Mouse (Mus musculus) CH12.LX (cell line): Measurements from ENCODE around the gene Gm4305. TPM values are rescaled to one million over a fixed set of nuclear protein-coding genes. Genes with fewer than 3 reads are reported as not detected.
"Not testable (repeated sequence)": the region's sequence is repeated elsewhere in the genome, so short reads cannot be mapped to it uniquely, and the experiment has no call there.

Experiments
- DNase-seq: peaks from one replicate; pipeline ENCODE4 v3.0.0-alpha.2; 2013; ENCODE audit errors: extremely low read depth
- H3K27ac ChIP-seq: 2 replicates; pipeline ENCODE4 v1.5.1; 2012; ENCODE audit warnings: low read depth, mild to moderate bottlenecking, control low read depth, moderate library complexity; ENCODE audit not compliant: insufficient read depth
- H3K27me3 ChIP-seq: replicated peaks from 2 replicates; pipeline ENCODE3; 2012; ENCODE audit warnings: inconsistent platforms
- H3K36me3 ChIP-seq, 2 experiments: replicated peaks in 1 of 2; 2 replicates each; pipeline versions ENCODE3 to v1.6.1; 2012; ENCODE audit warnings: inconsistent platforms in 1 of 2, low read length in 1 of 2, mild to moderate bottlenecking in 1 of 2, mixed read lengths in 1 of 2, moderate library complexity in 1 of 2; ENCODE audit not compliant: control insufficient read depth in 1 of 2, insufficient read depth in 1 of 2
- H3K4me1 ChIP-seq, 2 experiments: 2 replicates each; pipeline ENCODE4 v1.6.1; 2012; ENCODE audit warnings: inconsistent platforms in 1 of 2, moderate library complexity in 1 of 2; ENCODE audit not compliant: insufficient read depth in 2 of 2, control insufficient read depth in 1 of 2
- H3K4me2 ChIP-seq: 2 replicates; pipeline ENCODE4 v1.6.1; 2012; ENCODE audit warnings: low read depth, mild to moderate bottlenecking, control low read depth; ENCODE audit not compliant: poor library complexity, insufficient read depth, severe bottlenecking
- H3K4me3 ChIP-seq, 3 experiments: fragments of 150-350 bp in 1 of 3; sonication (generic) in 1 of 3; replicated peaks in 1 of 3; 2 replicates each; pipeline versions ENCODE3 to v1.5.1; 2011 to 2012; ENCODE audit warnings: low read depth in 2 of 3, low read length in 2 of 3, mild to moderate bottlenecking in 2 of 3, moderate library complexity in 2 of 3, control low read depth in 1 of 3, improper control_type of control experiment in 1 of 3, inconsistent platforms in 1 of 3, mixed read lengths in 1 of 3; ENCODE audit not compliant: poor library complexity in 1 of 3
- H3K79me2 ChIP-seq: replicated peaks from 2 replicates; pipeline ENCODE4 v1.6.1; 2012; ENCODE audit warnings: mild to moderate bottlenecking, moderate library complexity; ENCODE audit not compliant: control insufficient read depth, poor library complexity, insufficient read depth, severe bottlenecking; ENCODE audit errors: extremely low read depth
- H3K9ac ChIP-seq: 2 replicates; pipeline ENCODE4 v1.6.1; 2012; ENCODE audit warnings: low read depth, mild to moderate bottlenecking, control low read depth, moderate library complexity; ENCODE audit not compliant: insufficient read depth
- H3K9me3 ChIP-seq: replicated peaks from 2 replicates; pipeline ENCODE3; 2012; ENCODE audit warnings: low read length, inconsistent platforms, mixed read lengths
- dilution Hi-C: fragments of 300-500 bp; cut with MboI; formaldehyde crosslinking; loops from 2 replicates; pipeline ENCODE4 v1.14.3; 2020; ENCODE audit warnings: low sequenced_read_pairs; ENCODE audit not compliant: extremely low pct_unique_long_range_greater_than_20kb, extremely low pct_ligation_motif_present
- in situ Hi-C: fragments of 300-500 bp; cut with MboI; formaldehyde crosslinking; loops from 3 replicates; pipeline ENCODE4 v1.14.3; 2019; ENCODE audit warnings: low sequenced_read_pairs, low pct_ligation_motif_present, low pct_unique_long_range_greater_than_20kb, mixed read lengths
- polyA plus RNA-seq: library from polyadenylated mRNA; unstranded; fragments of >175 nt; gene quantifications from 2 replicates; pipeline ENCODE4 v1.2.1, GENCODE M21; 2012; ENCODE audit warnings: low read depth; ENCODE audit not compliant: insufficient read length
- total RNA-seq, 2 experiments: library from RNA; depleted of rRNA; stranded (reverse); fragments of 300-350 nt in 1 of 2; fragments of >200 nt in 1 of 2; gene quantifications; 2 replicates each; pipeline ENCODE4 v1.2.3; 2012 to 2014

Gm4305 gene
- total RNA-seq (2012; rRNA removed) (not detected in 2 replicates), total RNA-seq (2014; rRNA removed) (not detected in 2 replicates), polyA plus RNA-seq (not detected in 2 replicates)

DNA sequence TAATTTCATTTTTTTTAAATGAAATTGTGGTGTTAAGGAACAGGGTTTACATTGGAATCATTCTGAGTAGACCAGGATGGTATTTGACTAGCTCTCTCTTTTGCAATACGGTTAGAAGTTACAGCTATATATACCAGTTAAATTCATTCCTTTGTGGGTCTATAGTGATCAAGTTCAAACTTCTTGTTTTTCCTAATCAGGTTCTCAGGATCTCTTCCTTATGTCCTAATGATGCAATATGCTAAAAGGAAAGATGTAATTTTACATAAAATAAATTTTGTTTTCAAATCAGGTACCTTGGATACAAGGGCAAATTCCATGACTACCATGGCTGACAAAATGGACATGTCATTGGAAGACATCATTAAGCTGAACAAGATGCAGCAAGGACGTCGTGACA lies at the start of gene Gm4305:
Gene Gm4305 (plus strand): TSS at position 301 of the 400 bp plus-strand sequence.
- H3K27me3 ChIP-seq, DNase-seq, in situ Hi-C loops, H3K9me3 ChIP-seq, H3K4me3 ChIP-seq, H3K36me3 ChIP-seq, H3K27ac ChIP-seq, H3K79me2 ChIP-seq, H3K9ac ChIP-seq, H3K4me2 ChIP-seq, dilution Hi-C loops, H3K4me1 ChIP-seq: not testable (repeated sequence)

- H3K9me3 ChIP-seq, H3K9ac ChIP-seq, dilution Hi-C loops, DNase-seq, in situ Hi-C loops, H3K79me2 ChIP-seq, H3K36me3 ChIP-seq, H3K27me3 ChIP-seq, H3K27ac ChIP-seq, H3K4me2 ChIP-seq, H3K4me1 ChIP-seq, H3K4me3 ChIP-seq: not testable (repeated sequence)
Observed at GRCm38 (mm10) chr10:100335376-100335775, 15.5 kb upstream of the Gm4305 start, which contains the start of gene Gm4301. Gm4301 (plus strand) TSS chr10:100335676.

- H3K9me3 ChIP-seq, in situ Hi-C loops, H3K27me3 ChIP-seq, H3K4me1 ChIP-seq, H3K4me3 ChIP-seq, H3K36me3 ChIP-seq, H3K9ac ChIP-seq, H3K4me2 ChIP-seq, DNase-seq, H3K79me2 ChIP-seq, H3K27ac ChIP-seq, dilution Hi-C loops: not testable (repeated sequence)
Observed at GRCm38 (mm10) chr10:100340536-100340935, 10.4 kb upstream of the Gm4305 start, which contains the start of gene Gm4302. Gm4302 (plus strand) TSS chr10:100340836.

DNA sequence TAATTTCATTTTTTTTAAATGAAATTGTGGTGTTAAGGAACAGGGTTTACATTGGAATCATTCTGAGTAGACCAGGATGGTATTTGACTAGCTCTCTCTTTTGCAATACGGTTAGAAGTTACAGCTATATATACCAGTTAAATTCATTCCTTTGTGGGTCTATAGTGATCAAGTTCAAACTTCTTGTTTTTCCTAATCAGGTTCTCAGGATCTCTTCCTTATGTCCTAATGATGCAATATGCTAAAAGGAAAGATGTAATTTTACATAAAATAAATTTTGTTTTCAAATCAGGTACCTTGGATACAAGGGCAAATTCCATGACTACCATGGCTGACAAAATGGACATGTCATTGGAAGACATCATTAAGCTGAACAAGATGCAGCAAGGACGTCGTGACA lies 5.2 kb upstream of the Gm4305 start, which contains the start of gene Gm4303:
Gene Gm4303 (plus strand): TSS at position 301 of the 400 bp plus-strand sequence.
- H3K79me2 ChIP-seq, dilution Hi-C loops, H3K9ac ChIP-seq, H3K4me1 ChIP-seq, H3K4me2 ChIP-seq, H3K27ac ChIP-seq, H3K9me3 ChIP-seq, DNase-seq, H3K27me3 ChIP-seq, H3K36me3 ChIP-seq, H3K4me3 ChIP-seq, in situ Hi-C loops: not testable (repeated sequence)

- H3K27ac ChIP-seq, H3K9ac ChIP-seq, H3K4me2 ChIP-seq, H3K4me1 ChIP-seq, in situ Hi-C loops, H3K9me3 ChIP-seq, H3K36me3 ChIP-seq, H3K4me3 ChIP-seq, H3K27me3 ChIP-seq, dilution Hi-C loops, H3K79me2 ChIP-seq, DNase-seq: not testable (repeated sequence)
Observed at GRCm38 (mm10) chr10:100356841-100357240, 5.9 kb downstream of the Gm4305 start.

- DNase-seq, in situ Hi-C loops, H3K4me3 ChIP-seq, H3K27ac ChIP-seq, H3K9ac ChIP-seq, H3K9me3 ChIP-seq, dilution Hi-C loops, H3K4me2 ChIP-seq, H3K79me2 ChIP-seq, H3K27me3 ChIP-seq, H3K36me3 ChIP-seq, H3K4me1 ChIP-seq: not testable (repeated sequence)
Observed at GRCm38 (mm10) chr10:100361038-100361437, 10.1 kb downstream of the Gm4305 start, which contains the start of gene Gm4307. Gm4307 (plus strand) TSS chr10:100361338.
